Mouse (Mus musculus) liver, adult 2 months (tissue): ENCODE measurements at regions not wholly inside any gene's neighbourhood (a gene's known extent, or its start where the extent isn't known, plus 50 kb on each side); places are given as distances from the start of the nearest gene placed in this dataset.

Source experiments
- DNase-seq: peaks from one replicate; pipeline ENCODE4 v3.0.0-alpha.2; 2011; ENCODE audit warnings: low read depth, low spot score; ENCODE audit errors: extremely low read depth
- H3K27ac ChIP-seq: fragments of 200-500 bp; replicated peaks from 2 replicates; pipeline ENCODE4 v1.5.1; 2012; ENCODE audit warnings: low read depth, mild to moderate bottlenecking, control low read depth, inconsistent platforms, low read length; ENCODE audit not compliant: insufficient read depth
- H3K27me3 ChIP-seq: fragments of 200-500 bp; 2 replicates; pipeline ENCODE4 v1.6.1; 2012; ENCODE audit warnings: mild to moderate bottlenecking, moderate library complexity, low read length, inconsistent platforms; ENCODE audit not compliant: control insufficient read depth, insufficient read depth
- H3K36me3 ChIP-seq: fragments of 200-500 bp; 2 replicates; pipeline ENCODE4 v1.6.1; 2012; ENCODE audit warnings: low read length, inconsistent platforms; ENCODE audit not compliant: control insufficient read depth, insufficient read depth
- H3K4me1 ChIP-seq: fragments of 200-500 bp; 2 replicates; pipeline ENCODE4 v1.6.1; 2011; ENCODE audit warnings: low read length; ENCODE audit not compliant: control insufficient read depth, insufficient read depth
- H3K4me3 ChIP-seq: fragments of 200-500 bp; 2 replicates; pipeline ENCODE4 v1.5.1; 2011; ENCODE audit warnings: low read depth, mild to moderate bottlenecking, control low read depth, low read length, moderate library complexity; ENCODE audit not compliant: insufficient read depth
- H3K79me2 ChIP-seq: fragments of 200-500 bp; 2 replicates; pipeline ENCODE4 v1.6.1; 2012; ENCODE audit warnings: inconsistent platforms, mild to moderate bottlenecking, low read length, moderate library complexity; ENCODE audit not compliant: control insufficient read depth, insufficient read depth
- H3K9ac ChIP-seq: fragments of 200-500 bp; 2 replicates; pipeline ENCODE4 v1.6.1; 2012; ENCODE audit warnings: low read depth, mild to moderate bottlenecking, control low read depth, inconsistent platforms, low read length
- CTCF ChIP-seq: fragments of 200-500 bp; IDR thresholded peaks from 2 replicates; pipeline ENCODE4 v1.5.1; 2011; ENCODE audit warnings: low read depth, low read length, control low read depth
- POLR2A ChIP-seq: fragments of 200-500 bp; IDR thresholded peaks from 2 replicates; pipeline ENCODE4 v1.6.1; 2011; ENCODE audit warnings: low read length, control low read depth; ENCODE audit not compliant: insufficient read depth; ENCODE audit errors: extremely low read depth
- WGBS: fragments of 180-500 bp; shearing (Covaris S2); methylation state at CpG from one replicate; pipeline ENCODE4 v1.1.7; 2018; 5-methylcytosine and 5-hydroxymethylcytosine counted together

DNA sequence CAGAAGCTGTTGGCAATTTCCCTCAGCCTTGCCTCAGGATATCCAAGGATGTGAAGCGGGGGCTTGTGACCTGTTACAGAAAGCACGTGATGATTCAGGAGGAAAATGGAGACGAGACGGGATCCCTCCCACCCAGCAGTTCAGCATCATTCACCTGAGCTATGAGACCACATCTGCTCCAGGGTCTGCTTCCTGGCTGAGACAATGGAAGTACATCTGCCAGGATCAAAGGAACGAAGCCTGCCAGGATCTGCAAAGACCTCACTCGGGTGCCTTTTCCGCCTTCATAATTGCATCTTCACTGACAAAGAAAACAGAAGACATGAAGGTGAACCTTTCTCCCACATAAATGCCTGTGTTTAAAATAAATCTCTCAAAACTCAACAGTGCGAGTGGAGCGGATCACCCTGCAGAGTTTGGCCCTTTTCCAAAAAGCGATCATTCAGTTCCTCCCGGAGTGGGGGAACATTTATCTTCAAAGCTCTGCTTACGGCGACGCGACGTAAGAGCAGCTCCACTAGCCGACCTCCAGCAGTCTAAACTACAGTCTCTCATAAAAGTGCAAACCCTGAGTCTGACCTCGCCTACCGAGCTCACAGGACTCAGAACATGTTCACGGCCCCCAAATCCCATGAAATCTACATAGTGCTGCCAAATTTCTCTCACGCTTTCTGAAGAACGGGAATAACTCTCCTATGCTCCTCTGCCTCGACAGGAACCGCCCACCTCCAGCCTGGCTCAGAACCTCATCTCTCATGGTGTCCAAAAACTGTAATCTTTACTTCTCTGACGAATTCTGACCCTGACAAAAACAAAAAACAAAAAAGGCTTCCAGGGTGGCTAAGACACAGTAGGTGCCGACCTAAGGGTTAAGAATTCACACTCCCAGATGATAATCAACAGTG, 117.0 kb downstream of the Setd4 start:
- TF ChIP-seq POLR2A = no peak
- TF ChIP-seq CTCF = no peak
- H3K27me3 ChIP-seq = no peaks in the 10 kb centered on the region
- 74% methylated on average over 26 of the region's 26 CpGs for WGBS
- H3K27ac ChIP-seq = no peak overlapping the region
- H3K9ac ChIP-seq = no peak overlapping the region
- no peaks in the 10 kb centered on the region for H3K79me2 ChIP-seq
- no peak for DNase-seq
- no peaks in the 10 kb centered on the region for H3K36me3 ChIP-seq
- no peaks in the 10 kb centered on the region for H3K4me1 ChIP-seq
- H3K4me3 ChIP-seq = no peak overlapping the region

DNA sequence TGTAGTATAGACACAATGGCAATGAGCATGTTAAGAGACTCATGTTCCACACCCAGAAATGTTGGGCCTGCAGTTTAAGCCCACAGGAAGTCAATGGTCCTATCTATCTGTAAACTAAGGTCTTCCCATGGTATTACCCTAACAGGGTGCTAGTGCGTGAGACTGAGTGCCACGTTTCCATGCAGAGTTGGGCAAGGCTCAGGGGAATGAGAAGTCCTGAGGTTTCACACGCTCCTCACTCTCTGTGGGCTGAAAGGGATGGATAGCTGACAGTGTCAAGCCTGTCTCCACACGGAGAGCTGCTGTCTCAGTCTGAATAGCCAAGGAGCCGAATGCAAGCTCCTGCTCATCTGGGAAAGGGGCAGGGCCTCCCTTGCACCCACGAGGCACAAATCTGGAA, 133.9 kb downstream of the Setd4 start:
- Histone ChIP-seq H3K4me1 (no peaks in the 10 kb centered on the region), H3K9ac (no peak overlapping the region), H3K27ac (no peak overlapping the region), H3K27me3 (no peaks in the 10 kb centered on the region), H3K79me2 (no peaks in the 10 kb centered on the region), H3K36me3 (no peaks in the 10 kb centered on the region), H3K4me3 (no peak overlapping the region)
- WGBS = 80% methylated on average over 6 of the region's 6 CpGs
- TF ChIP-seq POLR2A (no peak), CTCF (no peak)
- no peak for DNase-seq

DNA sequence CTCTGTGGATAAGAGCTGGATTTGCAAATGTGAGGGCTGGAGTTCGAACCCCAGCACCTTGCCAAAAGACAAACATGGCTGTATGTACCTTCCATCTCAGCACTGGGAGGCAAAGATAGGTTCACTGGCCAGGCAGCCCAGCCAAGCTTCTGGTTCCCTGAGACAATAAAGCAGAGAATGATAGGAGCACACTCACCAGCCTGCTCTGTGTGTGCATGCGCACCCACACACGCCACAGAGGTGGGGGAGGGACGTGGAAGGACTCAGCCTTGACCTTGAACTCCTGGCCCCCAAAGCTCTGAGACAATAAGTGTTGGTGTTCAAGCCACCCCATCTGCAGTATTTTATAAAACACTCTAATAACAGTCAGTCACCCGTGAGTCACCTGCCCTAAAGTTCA, 138.1 kb downstream of the Setd4 start:
- no peak for TF ChIP-seq CTCF
- TF ChIP-seq POLR2A = no peak
- no peak overlapping the region for H3K4me3 ChIP-seq
- H3K9ac ChIP-seq = no peak overlapping the region
- 74% methylated on average over 5 of the region's 5 CpGs for WGBS
- H3K79me2 ChIP-seq = no peaks in the 10 kb centered on the region
- no peak for DNase-seq
- no peaks in the 10 kb centered on the region for H3K27me3 ChIP-seq
- no peak overlapping the region for H3K27ac ChIP-seq
- H3K36me3 ChIP-seq = no peaks in the 10 kb centered on the region
- no peaks in the 10 kb centered on the region for H3K4me1 ChIP-seq

DNA sequence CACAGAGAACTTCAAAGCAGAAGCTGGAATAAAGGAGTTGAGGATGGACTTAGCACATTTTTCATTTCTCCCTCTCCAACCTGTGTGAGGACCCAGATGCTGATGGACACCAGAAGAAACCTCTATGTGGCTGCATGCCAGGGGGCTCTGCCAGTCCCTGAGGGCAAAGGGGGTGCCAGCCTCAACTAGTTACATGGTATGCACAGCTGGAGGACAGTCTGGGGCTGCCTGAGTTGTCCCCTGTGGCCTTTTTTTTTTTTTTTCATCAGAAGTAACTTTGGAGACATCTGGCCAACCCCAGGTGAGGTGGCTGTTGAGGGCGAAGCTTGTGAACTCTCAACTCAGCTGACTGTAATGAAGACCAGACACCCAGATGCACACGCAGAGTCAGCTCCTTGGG, 139.0 kb downstream of the Setd4 start:
- H3K4me1 ChIP-seq = no peaks in the 10 kb centered on the region
- H3K36me3 ChIP-seq = no peaks in the 10 kb centered on the region
- H3K9ac ChIP-seq = no peak overlapping the region
- TF ChIP-seq POLR2A (no peak), CTCF (no peak)
- no peak for DNase-seq
- no peaks in the 10 kb centered on the region for H3K27me3 ChIP-seq
- no peaks in the 10 kb centered on the region for H3K79me2 ChIP-seq
- H3K4me3 ChIP-seq = no peak overlapping the region
- H3K27ac ChIP-seq = no peak overlapping the region
- 66% methylated on average over 2 of the region's 2 CpGs for WGBS

DNA sequence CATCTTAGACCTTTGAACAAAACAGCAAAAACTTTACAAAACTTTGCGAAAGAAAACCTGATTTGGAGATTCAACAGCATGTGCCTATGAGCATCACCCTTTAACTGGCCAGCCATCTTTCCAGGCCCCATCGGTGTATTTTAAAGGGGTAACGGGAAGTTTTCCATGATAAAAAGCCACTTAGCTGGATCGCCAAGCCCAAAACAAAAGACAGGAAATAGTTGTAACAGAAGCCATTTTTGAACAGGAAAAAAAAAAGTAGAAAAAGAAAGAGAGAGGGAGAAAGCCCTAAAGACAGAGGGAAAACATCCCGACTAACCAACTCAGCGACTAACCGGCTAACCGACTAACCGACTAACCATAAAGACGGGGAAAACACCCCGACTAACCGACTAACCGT, 140.5 kb downstream of the Setd4 start:
- WGBS = 88% methylated on average over 13 of the region's 13 CpGs
- TF ChIP-seq POLR2A (no peak), CTCF (no peak)
- Histone ChIP-seq H3K4me3 (no peak overlapping the region), H3K36me3 (no peaks in the 10 kb centered on the region), H3K4me1 (no peaks in the 10 kb centered on the region), H3K79me2 (no peaks in the 10 kb centered on the region), H3K27ac (no peak overlapping the region), H3K27me3 (0 out of 2 replicates have a peak, but pooled peaks cover 4% of the 10 kb centered on the region), H3K9ac (no peak overlapping the region)
- no peak for DNase-seq

DNA sequence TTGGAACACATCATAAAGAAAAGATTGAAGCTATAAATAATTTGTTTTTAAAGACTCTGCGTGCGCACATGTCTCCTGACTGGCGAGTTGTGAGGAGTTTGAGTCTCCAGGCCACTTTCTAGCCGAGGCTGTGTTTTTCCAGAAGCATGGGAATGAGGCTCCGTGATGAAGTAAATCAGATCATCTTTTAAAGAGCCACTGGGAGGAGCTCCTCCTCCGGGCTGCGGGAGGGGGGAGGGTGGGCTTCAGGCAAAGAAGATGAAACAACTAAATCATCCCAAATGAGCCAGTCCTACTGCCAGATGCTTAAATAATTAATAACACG, 141.6 kb downstream of the Setd4 start:
- no peak overlapping the region for H3K9ac ChIP-seq
- H3K36me3 ChIP-seq = no peaks in the 10 kb centered on the region
- H3K4me3 ChIP-seq = no peak overlapping the region
- H3K4me1 ChIP-seq = no peaks in the 10 kb centered on the region
- H3K27ac ChIP-seq = no peak overlapping the region
- no peaks in the 10 kb centered on the region for H3K79me2 ChIP-seq
- TF ChIP-seq POLR2A = no peak
- 0 out of 2 replicates have a peak, but pooled peaks cover 4% of the 10 kb centered on the region for H3K27me3 ChIP-seq
- no peak for DNase-seq
- 47% methylated on average over 8 of the region's 8 CpGs for WGBS
